Mouse (Mus musculus): ENCODE measurements at regions not wholly inside any gene's neighbourhood (a gene's known extent, or its start where the extent isn't known, plus 50 kb on each side); places are given as distances from the start of the nearest gene placed in this dataset.

DNA sequence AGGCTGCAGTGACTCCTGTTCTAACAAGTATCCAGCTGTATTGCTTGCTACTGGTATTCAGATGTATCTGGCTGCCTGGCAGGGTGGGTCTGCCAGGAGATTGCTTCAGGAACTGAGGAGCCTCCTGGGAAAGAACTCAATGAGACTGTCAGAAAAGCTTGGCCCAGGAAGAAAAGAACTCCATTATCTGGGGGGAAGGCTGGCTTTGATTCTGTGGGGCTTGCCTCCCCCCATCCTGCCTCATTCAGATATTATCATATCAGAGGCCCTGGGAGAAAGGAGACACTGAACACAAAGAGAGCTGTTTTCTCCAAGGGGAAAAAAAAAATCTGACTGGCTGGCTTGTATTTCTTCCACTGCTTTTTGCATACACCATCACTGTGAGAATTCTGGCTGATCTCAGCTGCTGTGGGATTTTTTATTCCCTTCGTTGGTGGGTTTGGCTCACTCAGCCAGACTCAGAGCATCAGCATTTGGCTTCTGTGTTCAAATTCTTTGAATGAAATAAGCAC is 552.0 kb upstream of the Tbl1xr1 start:
- in situ Hi-C loops (cut with MseI, MboI) = no loop called here

DNA sequence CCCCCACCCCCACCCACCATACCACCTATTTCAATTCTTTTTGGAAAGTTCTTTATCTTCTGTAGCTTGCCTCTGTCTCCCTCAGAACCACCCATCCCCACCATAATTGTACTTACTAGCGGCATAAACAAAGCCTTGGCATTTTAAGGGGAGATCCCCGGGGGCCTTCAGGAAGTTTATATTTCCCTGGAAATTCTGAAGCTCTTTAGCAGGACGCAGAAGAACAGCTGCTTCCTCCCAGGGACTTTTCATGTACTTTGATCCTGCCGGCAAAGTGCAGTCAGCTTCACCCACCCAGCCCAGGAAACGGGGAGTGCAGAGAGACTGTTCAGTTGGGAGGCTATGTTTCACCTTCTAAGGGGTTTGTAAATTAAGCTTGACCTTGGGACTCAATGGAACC is 545.6 kb upstream of the Tbl1xr1 start:
- in situ Hi-C loops (cut with MseI, MboI) = no loop called here

DNA sequence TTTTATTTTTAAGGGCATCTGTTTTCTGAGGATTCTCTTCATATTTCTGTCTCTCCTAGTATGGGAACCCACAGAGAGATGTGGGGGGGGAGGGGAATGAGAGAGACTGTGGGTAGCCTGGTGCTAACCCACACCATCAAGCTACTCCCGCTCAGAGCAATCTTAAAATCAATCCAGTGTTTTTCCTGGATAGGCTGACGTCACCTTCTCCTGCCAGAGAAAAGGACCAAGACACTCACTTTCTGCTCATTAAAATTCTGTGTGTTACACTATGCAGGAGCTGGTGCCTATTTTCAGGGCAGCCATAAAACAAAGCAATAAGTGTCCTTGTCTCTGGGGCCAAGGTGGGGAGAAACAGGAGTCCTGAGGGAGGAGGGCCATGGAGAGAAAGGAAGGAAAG is 537.3 kb upstream of the Tbl1xr1 start:
- in situ Hi-C loops (cut with MseI, MboI) = no loop called here

DNA sequence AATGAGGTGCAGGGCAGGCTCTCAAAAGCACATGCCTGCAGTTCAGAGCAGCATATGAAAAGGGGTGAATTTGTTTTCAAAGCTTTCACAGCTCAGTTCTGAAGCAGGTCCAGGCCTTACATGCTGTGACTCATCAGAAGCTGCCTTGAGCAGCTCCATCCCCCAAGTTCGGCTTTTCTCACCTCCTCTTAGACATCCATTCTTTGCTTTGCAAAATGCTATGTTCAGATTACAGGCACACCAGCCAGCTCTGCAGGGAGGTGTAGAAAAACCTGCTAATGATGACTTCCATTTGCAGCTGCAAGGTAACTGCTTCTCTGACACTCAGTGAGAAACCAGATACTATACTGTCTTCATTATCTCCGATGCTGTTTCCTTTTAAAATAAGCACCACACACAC is 532.0 kb upstream of the Tbl1xr1 start:
- in situ Hi-C loops (cut with MseI, MboI) = no loop called here

DNA sequence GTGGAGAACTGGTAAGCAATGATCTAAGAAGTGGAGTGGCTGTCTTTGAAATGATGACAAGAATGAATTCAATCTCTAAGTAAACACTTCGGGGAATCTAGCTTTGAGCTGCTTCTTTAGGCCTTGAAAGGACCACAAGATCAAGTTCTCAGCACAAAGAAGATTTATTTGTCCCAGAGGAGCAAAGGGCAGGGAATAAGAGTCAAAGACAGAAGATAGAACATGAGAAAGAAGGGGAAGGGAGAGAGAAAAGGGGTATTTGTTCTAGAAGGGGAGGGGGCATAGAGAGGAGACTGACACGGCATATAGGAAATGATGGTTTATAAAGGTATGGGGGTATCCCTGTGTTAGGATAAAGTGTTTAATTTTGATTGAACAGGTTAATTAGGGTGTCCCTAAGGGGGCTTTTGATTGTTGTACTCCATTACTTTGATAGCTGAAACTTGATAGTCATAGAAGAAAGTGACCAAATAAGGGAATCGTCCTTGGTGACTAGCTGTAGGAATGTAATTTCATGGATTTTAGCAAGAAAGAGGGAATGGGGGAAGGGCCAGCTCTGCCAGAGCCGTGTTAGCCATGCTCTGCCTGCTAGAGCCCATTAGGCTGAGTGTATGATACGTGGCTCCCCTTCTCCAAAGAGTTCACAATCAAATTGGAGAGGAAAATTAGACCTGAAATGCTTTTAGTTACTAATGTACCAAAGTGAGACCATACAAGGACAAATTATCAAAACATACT is 531.1 kb upstream of the Tbl1xr1 start:
- in situ Hi-C loops (cut with MseI, MboI) = no loop called here

DNA sequence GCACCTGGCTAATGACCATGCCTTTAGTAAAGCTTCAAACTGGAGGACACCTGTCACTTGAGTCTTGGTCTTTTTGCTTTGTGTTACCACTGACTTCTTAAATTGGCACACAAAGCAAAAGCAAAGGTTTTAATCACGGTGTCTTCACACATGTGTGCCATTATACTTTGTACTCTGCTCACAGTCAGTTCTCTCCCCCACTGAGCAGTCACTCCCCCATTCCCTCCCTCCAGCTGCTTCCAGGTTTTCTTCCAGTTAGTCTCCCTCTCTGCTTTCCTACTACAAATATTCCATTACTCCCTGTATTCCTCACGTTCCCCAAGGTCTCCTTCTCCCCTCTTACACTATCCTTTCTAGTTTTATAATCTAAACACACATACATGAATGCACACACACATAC is 530.0 kb upstream of the Tbl1xr1 start:
- in situ Hi-C loops (cut with MseI, MboI) = no loop called here

DNA sequence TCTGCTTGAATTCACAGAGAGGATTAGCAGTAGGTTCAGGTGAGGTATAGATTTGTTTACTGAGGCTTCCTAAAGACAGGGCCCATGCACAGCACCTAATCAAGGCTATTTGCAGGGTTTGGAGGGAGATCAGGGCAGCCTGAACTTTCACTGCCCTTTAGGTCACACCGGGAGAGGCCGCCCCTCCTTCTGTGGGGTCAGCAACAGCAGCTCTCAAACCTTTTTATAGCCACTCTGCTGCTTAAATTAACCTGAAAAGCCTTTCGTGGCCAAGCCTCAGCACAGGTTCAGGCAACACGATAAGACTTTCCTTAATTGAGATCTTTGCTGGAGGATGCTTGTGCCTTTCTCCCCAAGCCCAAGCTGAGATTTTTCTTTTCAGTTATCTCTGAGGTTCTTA is 526.8 kb upstream of the Tbl1xr1 start:
- in situ Hi-C loops (cut with MseI, MboI) = no loop called here

DNA sequence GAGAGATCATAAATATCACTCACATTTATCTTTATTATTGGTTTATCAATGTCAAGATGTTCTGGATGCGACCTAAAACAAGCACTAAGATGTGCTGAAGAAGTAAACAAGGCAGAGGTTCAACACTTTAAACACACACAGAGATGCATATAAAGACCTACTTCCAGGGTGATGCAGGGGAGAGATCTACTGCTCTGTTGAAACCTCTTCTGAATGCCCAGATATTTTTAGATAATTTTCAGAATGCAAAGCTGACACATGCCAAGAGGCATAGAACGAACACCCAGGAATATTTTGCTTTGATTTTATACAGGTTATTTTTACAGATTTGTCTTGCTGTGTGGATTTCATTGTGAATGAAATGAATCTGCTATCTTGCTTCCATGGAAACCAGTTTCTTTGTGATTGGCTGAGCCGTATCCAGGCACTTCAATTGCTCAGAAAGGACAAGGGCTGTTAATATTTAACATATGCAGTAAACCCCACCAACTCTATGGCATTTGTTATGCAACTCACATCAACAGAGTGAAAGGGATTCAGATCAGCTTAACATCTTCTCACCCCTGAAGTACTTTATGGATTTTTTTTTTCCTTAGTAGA is 523.2 kb upstream of the Tbl1xr1 start:
- in situ Hi-C loops (cut with MseI, MboI) = no loop called here

DNA sequence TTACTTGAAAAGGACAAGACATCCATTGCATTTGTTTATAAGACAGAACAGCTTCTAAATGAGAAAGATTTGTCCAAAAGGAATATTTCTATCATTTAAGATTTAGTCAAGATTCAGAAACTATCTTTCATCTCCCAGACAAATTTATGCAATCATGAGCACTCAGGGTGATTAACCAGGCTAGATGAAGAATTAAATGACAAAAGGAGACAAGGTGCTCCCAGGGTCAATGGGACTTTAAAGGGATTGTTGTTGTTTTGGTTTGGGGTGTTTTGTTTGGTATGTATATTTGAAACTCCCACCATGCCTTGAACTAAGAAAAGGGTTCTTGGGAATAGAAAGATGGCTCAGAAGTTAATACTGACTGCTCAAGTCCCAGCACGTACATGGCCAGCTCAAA is 522.6 kb upstream of the Tbl1xr1 start:
- in situ Hi-C loops (cut with MseI, MboI) = no loop called here

DNA sequence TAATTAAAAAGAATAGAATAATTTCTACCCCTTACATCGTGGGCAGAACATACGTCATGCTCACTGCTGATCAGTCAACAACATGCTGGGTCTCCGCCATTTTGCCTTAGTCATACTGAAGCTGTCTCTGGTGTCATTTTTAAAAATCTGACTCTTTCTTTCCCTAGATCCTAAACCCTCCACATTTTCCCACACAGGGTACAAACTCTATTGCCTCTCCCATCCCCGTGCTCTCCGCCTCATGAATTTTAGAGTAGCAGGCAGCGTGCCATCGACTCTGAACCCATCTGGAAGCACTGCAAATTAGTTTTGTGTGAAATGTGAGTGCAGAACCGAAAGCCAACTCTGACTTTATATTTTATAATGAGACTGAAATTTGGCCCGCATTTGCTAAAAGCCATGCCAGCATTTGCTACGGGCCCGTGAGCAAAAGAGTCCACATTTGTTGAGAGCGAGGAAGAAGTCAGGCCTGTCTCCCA is 518.5 kb upstream of the Tbl1xr1 start:
- in situ Hi-C loops (cut with MseI, MboI) = no loop called here

DNA sequence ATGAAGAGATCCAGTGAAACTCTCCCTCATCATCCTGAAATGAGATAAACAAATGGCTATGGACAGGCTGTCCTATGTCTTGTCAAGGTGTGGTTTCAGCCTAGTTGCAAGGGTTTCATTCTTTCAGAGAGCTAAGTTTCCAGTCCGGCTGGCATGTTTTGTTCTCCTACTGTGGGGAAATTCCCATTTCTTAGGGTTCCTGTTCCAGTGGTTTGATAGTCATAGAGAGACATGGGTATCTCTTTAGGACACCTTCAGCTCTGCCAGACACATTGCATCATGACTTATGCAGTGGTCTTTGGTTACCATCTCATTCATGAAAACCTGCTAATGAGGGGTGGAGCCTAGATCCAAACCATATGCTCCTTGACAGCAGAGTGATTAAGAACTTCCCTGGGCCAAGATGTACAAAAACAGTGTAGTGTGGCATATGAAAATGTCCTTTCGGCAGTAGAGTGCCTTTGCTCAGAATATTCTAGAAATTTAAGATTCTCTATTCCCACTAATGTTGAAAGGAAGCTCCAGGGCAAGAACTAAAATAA is 513.6 kb upstream of the Tbl1xr1 start:
- in situ Hi-C loops (cut with MseI, MboI) = no loop called here

DNA sequence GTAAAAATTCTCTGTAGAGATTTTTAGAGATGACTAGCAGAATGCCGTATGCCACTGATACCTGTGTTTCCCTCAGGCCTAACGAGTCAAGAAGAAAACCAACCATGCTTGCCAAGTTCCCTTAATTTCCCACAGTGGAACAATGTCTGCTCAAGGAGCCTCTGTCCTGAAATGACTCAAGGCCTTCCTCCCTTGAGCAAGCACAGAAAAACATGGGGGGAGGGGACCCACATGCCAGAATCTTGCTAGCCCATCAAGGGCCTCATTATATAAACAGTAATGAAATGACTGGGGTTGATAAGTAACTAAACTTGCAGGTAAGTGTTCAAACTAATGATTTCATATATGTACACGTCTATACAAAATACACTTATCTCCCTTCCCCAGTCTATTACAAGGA is 513.0 kb upstream of the Tbl1xr1 start:
- in situ Hi-C loops (cut with MseI, MboI) = no loop called here

DNA sequence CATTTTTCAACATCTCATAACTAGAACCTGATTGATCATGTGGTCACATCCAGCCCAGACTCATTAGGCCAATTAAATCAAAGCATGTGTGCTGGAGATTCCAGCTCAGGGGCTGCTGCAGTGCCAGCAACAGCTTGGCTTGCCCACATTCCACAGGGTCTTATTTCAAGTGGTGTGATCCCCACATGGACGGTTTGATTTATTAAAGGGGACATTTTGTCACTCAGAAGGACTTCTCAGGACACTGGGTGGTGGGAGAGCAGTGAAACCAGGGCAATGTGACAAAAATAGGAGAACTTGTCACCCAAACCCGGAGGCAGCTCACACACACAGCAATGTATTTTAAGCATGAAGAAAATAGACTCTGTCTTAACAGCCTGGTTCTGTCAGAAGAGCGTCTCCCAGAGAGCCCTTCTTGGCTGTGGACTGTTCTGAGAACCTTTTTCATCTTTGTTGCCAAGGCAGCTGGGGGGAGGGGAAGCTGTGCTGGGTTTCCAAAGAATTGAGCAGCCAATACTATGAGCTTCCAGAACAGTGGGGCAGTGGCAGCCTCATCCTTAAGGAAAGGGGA is 512.2 kb upstream of the Tbl1xr1 start:
- in situ Hi-C loops (cut with MseI, MboI) = no loop called here

DNA sequence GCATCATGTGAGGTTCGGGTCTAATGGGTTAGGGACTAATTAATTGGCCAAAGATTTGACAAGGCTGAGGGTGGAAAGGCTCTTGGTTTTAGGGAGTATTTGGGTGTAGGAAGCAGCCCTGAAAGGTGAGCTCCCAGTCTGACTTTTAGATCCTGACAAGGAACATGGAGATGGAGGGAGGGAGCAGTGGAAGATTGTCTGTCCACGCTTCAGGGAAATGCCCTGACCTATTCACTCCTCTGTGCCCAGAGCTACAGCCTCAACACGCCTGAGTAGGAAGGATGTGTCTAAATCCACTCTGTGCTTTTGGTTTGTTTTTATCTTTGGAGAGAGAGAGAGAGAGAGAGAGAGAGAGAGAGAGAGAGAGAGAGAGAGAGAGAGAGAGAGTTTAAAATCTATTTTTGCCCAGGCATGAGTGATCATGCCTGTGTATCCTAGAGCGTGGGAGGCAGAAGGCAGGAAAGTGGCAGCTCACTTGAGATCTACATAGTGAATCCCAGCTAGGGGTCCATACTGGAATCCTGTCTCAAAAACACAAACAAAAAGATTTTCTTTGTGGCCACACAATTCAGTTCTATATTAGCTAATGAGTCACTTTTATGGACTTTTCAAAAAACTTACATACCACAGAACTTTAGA is 511.5 kb upstream of the Tbl1xr1 start:
- in situ Hi-C loops (cut with MseI, MboI) = no loop called here

DNA sequence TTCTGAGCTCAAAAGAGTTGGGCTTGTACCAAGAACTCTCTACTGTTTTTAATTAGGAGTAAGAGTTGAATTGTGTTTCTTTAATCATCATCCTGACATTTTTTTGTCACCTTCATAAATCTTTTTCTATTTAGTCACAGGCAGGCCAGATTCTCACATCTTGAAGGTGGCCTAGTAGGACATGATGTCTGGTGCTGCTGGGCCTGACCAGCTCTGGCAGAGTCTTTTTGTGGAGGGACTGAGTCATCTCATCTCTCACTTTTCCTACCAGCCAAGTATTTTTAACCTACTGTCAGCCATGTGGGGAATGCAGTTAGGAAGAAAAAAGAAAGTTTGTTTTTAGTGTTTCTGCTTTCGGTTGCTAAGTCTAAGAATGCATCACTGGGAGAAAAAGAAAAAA is 506.7 kb upstream of the Tbl1xr1 start:
- in situ Hi-C loops (cut with MseI, MboI) = no loop called here

DNA sequence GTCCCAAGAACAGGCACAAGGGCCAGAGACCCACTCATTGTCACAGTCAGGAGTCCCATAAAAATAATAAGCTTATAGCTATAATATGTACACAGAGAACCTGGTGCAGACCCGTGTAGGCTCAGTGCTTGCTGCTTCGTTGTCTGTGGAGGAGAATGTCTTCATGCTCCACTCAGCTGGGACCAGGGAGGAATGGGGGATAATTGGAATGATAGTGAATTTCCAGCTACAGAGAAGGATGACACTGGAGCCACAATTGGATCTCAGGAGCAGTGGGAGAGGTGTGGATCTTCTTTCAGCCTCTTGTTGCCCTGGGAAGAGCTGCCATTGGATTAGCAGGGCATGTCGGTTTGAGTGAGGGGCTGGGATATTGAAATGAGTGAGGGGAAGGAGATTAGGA is 497.8 kb upstream of the Tbl1xr1 start:
- in situ Hi-C loops (cut with MseI, MboI) = no loop called here

DNA sequence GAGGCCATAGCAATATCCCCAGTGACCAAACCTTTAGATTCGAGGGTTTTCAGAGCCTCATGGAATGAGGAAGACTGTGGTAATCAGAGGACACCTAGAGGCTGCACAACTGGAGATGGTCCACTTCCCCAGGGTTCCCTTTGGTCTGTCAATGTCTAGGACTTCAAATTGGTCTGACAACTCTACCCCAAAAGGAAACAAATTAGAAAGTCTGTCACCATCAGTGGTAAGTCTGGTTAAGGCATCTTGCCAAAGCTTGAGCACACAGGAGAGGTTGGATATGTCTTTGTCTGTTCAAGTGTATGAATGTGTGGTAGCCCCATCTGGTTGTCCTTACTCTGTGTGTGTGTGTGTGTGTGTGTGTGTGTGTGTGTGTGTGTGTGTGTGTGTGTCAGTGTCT is 494.3 kb upstream of the Tbl1xr1 start:
- in situ Hi-C loops (cut with MseI, MboI) = no loop called here

DNA sequence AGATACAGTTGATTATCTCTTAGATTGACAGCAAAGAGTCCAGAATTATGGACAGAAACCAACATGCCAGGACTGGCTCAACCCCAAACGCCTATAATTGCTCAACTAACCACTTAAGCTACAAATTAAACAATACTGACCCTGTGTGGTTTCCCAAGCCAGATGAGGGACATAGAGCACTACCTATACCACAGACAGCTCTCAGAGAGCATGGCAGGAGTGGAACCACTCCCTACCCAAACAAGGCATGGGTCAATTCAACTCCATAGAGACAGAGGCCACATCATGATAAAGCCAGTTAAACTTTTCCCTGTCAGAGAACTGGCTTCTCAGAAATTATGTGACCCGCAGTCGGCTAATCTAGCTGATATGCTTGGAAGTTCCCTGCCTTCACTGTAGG is 490.7 kb upstream of the Tbl1xr1 start:
- in situ Hi-C loops (cut with MseI, MboI) = no loop called here

DNA sequence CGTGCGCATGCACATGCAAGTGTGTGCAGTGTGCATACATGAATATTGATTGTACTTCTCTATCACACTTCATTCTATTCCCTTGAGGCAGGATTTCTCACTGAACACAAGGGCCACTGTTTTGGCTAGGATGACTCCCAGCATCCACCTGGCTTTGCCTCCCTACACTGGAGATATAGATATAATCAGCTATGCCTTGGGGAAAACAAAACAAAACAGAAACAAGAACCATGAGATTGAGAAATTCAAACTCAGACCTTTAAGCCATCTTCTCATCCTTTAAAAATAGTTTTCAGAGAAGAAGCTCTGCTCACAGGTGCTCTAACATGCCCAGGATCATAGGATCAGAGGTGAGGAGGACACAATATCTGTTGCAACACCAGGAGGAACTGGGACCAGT is 469.6 kb upstream of the Tbl1xr1 start:
- in situ Hi-C loops (cut with MseI, MboI) = no loop called here

DNA sequence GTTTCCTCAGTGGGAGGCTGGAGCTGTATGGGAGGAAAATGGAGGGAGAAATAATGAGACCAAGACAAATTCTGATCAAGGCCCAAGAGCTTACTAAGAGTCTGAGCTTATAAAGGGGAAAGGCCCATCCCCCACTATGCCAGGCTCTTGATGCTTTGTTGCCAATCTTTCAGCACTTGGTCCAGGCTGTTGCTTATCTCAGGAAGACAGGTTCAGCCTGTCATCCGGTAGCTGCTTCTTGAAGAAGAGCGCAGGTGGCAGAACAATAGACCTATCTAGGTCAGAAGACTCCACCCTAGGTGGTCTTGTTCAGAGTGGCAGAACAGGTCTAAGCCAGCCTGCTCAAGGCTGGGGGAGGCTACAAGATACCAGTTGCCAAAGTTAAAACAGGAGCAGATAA is 466.2 kb upstream of the Tbl1xr1 start:
- in situ Hi-C loops (cut with MseI, MboI) = no loop called here

DNA sequence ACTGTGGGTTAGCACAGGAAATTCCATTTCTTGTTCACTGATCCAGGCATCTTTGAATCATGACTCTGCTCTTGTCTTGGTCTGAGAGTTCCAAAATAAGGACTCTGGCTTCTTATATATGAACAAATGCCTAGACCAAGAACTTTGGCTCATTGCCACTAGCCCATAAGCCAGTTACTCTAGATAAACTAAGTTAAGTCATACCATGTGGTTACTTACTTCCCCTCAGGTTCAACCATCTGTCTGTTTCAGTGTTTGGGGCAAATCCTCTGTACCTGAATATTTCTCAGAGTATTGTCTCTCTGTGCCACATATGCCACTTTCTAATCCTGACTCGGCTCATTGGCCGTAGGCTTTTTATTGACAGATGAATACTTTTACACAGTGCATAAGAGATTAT is 454.7 kb upstream of the Tbl1xr1 start:
- in situ Hi-C loops (cut with MseI, MboI) = no loop called here

DNA sequence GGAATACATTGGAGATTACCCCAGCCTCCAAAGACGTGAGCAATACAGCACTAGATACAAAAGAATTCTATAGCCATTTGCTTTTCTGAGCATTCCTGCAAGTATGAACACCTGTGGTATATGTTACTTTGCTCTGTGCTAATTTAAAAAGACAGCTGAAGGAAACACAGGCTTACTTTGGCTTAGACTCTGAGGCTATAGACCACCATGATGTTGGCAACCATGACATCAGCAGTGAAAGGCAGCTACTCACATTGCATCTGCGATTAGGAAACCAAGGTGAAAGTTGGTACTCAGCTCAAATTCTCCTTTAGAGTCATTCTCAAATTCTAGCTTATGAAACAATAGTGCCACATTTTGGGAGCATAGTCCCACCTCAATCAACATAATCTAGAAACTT is 451.4 kb upstream of the Tbl1xr1 start:
- in situ Hi-C loops (cut with MseI, MboI) = no loop called here

Data from mouse trophoblast stem cell (cell line).